Mouse (Mus musculus) spleen, adult 2 months (tissue): ENCODE measurements around the gene Luc7l3.
"Not testable (repeated sequence)": the region's sequence is repeated elsewhere in the genome, so short reads cannot be mapped to it uniquely, and the experiment has no call there.

ENCODE experiments used
- CTCF ChIP-seq: fragments of 200-500 bp; IDR thresholded peaks from 2 replicates; pipeline ENCODE4 v1.5.1; 2011; ENCODE audit warnings: mild to moderate bottlenecking, inconsistent platforms; ENCODE audit not compliant: insufficient read depth, insufficient read length, insufficient replicate concordance; ENCODE audit errors: extremely low read depth
- POLR2A ChIP-seq: fragments of 200-500 bp; IDR thresholded peaks from 2 replicates; pipeline ENCODE4 v1.6.1; 2011; ENCODE audit warnings: low read depth, low read length, inconsistent platforms

GRCm38 (mm10) chr11:94266155-94266554, 55.6 kb downstream of the Luc7l3 start:
- TF ChIP-seq CTCF, POLR2A: not testable (repeated sequence)
